Mouse (Mus musculus) C2C12 (cell line): Measurements from ENCODE around the gene Srsf5.

Source experiments
- CEBPB ChIP-seq: IDR thresholded peaks from one replicate; pipeline ENCODE4 v1.6.1; 2011; ENCODE audit warnings: low read depth, mild to moderate bottlenecking, control low read depth, moderate library complexity
- CTCF ChIP-seq: IDR thresholded peaks from one replicate; pipeline ENCODE4 v1.5.1; 2011; ENCODE audit not compliant: control insufficient read depth, insufficient read depth, insufficient read length
- MYOG ChIP-seq: IDR thresholded peaks from one replicate; pipeline ENCODE4 v1.6.1; 2011; ENCODE audit not compliant: control insufficient read depth, insufficient read length; ENCODE audit errors: extremely low read depth
- USF1 ChIP-seq: IDR thresholded peaks from one replicate; pipeline ENCODE4 v1.6.1; 2011; ENCODE audit warnings: low read depth, mild to moderate bottlenecking, control low read depth, moderate library complexity

- TF ChIP-seq CTCF, result peak; percentile 65
- no peak for TF ChIP-seq MYOG
- no peak for TF ChIP-seq USF1
- TF ChIP-seq CEBPB, result no peak
Observed at GRCm38 (mm10) chr12:80982326-80982725, 37.0 kb downstream of the Srsf5 start.
